Mouse (Mus musculus) gastrocnemius, postnatal 10 days (tissue): Measurements from ENCODE around the gene Plcd3. TPM values are rescaled to one million over a fixed set of nuclear protein-coding genes. Genes with fewer than 3 reads are reported as not detected.

Experiments used
- DNase-seq: peaks from one replicate; pipeline ENCODE4 v3.0.0; 2021; ENCODE audit warnings: mixed read lengths
- long read RNA-seq, 2 experiments: library from polyadenylated mRNA; stranded (forward); transcript quantifications; one replicate each; pipeline ENCODE4 v2.0.0; 2021
- total RNA-seq, 2 experiments: library from RNA; stranded (reverse); gene quantifications; 2 replicates each; pipeline ENCODE4 v1.2.3; 2021

Gene Plcd3
- 1 to 10 TPM; 5.8 to 8.6 TPM for total RNA-seq
- long read RNA-seq, experiment 1, partial matches to known transcripts, result 3 of 4 reads
- long read RNA-seq, experiment 1, other reads (novel, unspliced or antisense), result 0 of 4 reads
- long read RNA-seq, experiment 2, partial matches to known transcripts, result 1 of 2 reads
- long read RNA-seq, experiment 2, other reads (novel, unspliced or antisense), result 0 of 2 reads

GRCm38 (mm10) chr11:103101481-103101865 lies at the start of gene Plcd3, which contains the start of gene Acbd4:
TSS of gene Plcd3 (minus strand) at chr11:103101658.
TSS of gene Acbd4 (plus strand) at chr11:103101682.
- DNase-seq, result peak; percentile 80

- no peak for DNase-seq
Observed at GRCm38 (mm10) chr11:103149771-103150170, 48.3 kb upstream of the Plcd3 start.

GRCm38 (mm10) chr11:103147766-103148165 lies 46.3 kb upstream of the Plcd3 start:
- no peak for DNase-seq

- no peak for DNase-seq
Observed at GRCm38 (mm10) chr11:103146386-103146785, 44.9 kb upstream of the Plcd3 start.

GRCm38 (mm10) chr11:103144309-103145285 lies 43.1 kb upstream of the Plcd3 start:
- DNase-seq, result no peak

GRCm38 (mm10) chr11:103142441-103143182 lies 41.2 kb upstream of the Plcd3 start:
- no peak for DNase-seq

GRCm38 (mm10) chr11:103141944-103142255 lies 40.4 kb upstream of the Plcd3 start:
- no peak for DNase-seq

- peak; percentile 71 for DNase-seq
Observed at GRCm38 (mm10) chr11:103141101-103141943, 39.9 kb upstream of the Plcd3 start.

GRCm38 (mm10) chr11:103140763-103141100 lies 39.3 kb upstream of the Plcd3 start:
- DNase-seq, result no peak

GRCm38 (mm10) chr11:103139951-103140762 lies 38.7 kb upstream of the Plcd3 start:
- DNase-seq, result no peak

- DNase-seq, result no peak
Observed at GRCm38 (mm10) chr11:103136039-103136577, 34.6 kb upstream of the Plcd3 start.

- no peak for DNase-seq
Observed at GRCm38 (mm10) chr11:103134221-103134620, 32.8 kb upstream of the Plcd3 start.

- DNase-seq, result no peak
Observed at GRCm38 (mm10) chr11:103133456-103134185, 32.2 kb upstream of the Plcd3 start.

GRCm38 (mm10) chr11:103132576-103133455 lies 31.4 kb upstream of the Plcd3 start:
- DNase-seq, result peak; percentile 100

- DNase-seq, result peak; percentile 80
Observed at GRCm38 (mm10) chr11:103131701-103132575, 30.5 kb upstream of the Plcd3 start, which contains the start of gene Hexim2. TSS of gene Hexim2 (plus strand) at chr11:103132429.

GRCm38 (mm10) chr11:103120315-103120714 lies 18.9 kb upstream of the Plcd3 start:
- no peak for DNase-seq

GRCm38 (mm10) chr11:103119609-103120008 lies 18.2 kb upstream of the Plcd3 start:
- DNase-seq, result no peak

GRCm38 (mm10) chr11:103118866-103119265 lies 17.4 kb upstream of the Plcd3 start:
- DNase-seq, result no peak
